Mouse (Mus musculus) embryo, embryonic 9.5 days (tissue): ENCODE data around the gene Esp16.
"Not testable (repeated sequence)": the region's sequence is repeated elsewhere in the genome, so short reads cannot be mapped to it uniquely, and the experiment has no call there.

Experiments
- DNase-seq: peaks from one replicate; pipeline ENCODE4 v3.0.0-alpha.2; 2017; ENCODE audit errors: extremely low spot score

The Esp16 gene

GRCm38 (mm10) chr17:39535842-39536241, at the start of gene Esp16:
Gene Esp16 (plus strand): TSS chr17:39536142.
- not testable (repeated sequence) for DNase-seq

GRCm38 (mm10) chr17:39498043-39498442, 37.9 kb upstream of the Esp16 start:
- not testable (repeated sequence) for DNase-seq
